Mouse (Mus musculus): ENCODE measurements around the gene Lmx1b.

Gene Lmx1b

DNA sequence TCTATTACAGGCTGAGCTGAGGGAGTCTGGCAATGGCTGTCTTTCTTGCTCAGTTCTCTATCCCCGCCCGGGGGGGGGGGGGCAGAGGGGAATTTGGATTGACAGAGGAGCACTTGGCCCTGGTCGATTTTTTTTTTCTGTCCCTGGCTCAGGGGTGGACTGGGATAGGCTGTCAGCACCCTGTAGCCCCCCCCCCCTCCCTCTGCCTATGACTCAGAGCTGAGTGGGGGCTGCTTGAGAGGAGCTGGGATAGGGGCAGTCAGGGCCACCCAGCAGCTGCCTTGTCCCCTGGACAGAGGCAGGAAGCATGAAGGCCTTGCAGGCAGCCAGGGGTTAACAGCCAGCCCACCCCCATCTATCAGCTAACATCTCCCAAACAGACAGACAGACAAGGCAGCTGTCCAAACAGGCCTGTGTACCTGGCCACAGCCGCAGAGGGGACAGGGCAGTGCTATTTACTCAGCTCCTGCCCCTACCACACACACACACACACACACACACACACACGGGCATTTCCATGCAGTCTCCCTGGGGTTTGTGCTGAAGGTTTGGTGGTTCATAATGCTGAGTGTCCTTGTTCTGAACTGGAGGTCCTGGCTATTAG is 57.8 kb downstream of the Lmx1b start:
- DNase-seq, result no peak

DNA sequence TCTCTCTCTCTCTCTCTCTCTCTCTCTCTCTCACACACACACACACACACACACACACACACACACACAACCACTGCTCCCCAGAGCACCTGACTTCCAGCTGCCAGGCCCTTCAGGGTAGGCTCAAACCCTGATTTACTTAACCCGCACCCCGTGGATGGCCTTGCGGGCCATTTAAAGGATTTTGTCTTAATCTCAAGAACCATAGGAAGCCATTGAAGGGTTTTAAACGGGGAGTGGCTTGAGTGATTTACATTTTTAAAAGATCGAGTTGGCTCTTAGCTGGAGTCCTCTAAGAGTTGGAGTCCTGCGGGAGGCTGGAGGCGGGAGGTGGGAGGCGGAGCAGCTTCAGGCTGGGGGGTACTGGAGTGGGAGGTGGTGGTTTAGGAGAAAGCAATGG is 58.4 kb downstream of the Lmx1b start:
- no peak for DNase-seq

DNA sequence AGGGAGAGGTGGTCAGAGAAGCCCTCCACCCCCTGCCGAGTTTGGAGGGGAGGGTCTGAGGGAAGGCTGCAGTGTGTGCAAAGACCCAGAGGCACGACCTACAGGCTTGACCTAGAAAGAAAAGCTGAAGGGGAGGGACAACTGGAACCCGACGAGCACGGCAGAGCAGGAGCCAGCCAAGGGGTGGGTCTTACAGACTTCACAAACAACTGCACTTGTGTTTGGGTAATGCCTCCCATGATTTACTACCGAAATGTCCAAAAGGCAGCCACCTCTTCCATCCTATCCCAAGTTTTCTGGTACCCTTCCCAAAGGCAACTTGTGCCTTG is 58.9 kb downstream of the Lmx1b start:
- DNase-seq, result no peak

DNA sequence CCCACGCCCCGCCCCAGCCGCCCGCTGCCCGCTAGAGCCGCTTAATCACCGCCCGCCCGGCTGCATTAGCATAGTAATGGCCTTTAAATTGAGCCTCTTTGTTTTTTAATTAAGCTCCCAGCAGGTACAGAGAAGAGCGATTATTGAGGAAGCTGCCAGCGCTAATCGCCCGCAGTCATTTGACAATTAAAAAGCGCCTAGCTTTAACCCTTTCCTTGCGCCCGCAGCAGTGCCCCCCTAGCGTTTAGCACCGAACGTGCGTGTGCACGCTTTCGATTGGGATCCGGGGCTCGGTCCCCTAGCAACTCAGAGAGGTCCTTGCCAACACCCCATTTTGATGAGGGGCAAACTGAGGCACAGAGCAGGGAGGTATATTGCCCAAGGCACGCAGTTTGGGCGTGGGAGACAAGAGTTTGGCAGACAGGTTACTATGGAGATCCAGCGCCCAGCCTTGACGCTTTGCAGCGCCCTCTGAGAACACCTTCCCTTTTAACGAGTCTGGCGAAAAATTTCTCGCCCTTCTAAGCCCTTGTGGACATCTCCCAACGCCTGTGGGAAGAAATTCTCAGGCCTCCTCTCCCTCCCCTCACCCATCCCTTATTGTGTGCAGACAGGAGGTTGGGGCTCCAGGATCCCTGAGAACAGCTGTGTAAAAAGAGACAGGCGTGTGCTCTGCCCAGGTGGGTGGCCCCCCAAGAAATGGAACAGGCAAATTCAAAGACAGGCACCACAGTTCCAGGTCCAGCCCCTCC is 59.4 kb downstream of the Lmx1b start:
- DNase-seq, result no peak

DNA sequence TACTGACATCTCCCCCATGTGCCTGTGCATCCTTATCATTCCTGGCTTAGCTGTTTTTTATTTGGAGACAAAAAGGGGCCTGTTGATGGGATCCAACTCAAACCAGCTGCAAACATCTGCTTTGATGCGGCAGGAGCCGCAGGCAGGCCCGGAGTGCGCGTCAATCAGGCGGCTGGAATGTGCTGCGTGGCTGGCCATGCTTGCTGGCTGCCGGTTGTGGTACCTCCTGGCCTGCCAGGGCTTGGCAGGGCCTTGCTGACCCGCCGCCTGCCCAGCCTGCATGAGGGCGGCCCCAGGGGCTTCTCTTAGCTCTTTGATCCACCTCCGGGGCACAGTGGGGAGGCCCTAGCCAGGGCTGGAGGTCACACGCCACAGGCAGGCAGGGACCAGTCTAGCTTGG is 64.9 kb downstream of the Lmx1b start:
- DNase-seq, result no peak

DNA sequence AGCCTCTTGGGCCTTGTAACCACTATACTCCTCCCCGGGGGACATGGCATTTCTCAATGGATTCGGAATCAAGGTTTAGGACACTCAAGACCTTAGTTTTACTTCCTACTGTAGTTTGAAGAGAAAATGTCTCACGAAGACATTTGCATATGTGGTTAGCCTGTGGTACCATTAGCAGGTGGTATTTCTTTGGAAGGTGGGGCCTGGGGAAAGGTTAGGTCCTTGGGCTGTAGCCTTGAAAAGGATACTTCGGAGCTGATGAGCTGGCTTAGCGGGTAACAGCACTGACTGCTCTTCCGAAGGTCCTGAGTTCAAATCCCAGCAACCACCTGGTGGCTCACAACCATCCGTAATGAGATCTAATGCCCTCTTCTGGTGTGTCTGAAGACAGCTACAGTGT is 67.2 kb downstream of the Lmx1b start:
- no peak for DNase-seq

DNA sequence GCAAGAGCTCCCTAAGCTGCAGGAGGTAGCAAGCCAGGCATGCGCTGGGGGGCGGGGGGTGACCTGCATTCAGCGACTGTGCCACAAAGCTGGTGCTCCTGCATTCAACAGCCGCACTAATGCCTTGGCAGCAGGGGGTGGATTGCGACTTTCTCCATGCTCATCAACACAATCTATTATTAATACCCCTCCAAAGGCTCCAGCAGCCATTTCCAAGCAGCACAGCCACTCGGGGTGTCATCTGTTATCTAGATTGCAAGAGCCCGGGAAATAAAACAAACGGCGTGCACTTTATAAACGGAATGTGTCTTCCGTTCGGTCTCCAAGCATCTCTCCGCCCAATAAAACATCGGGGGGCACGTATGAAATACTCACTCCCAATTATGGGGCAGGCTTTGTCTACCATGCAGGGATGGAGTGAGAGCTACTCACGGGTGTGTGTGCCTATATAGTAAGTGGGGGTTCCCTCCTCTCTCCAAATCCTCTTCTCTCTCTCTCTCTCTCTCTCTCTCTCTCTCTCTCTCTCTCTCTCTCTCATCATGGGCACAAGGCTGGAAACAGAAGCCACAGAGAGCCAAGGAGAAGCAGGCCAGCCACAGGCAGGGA is 69.0 kb downstream of the Lmx1b start:
- no peak for DNase-seq

DNA sequence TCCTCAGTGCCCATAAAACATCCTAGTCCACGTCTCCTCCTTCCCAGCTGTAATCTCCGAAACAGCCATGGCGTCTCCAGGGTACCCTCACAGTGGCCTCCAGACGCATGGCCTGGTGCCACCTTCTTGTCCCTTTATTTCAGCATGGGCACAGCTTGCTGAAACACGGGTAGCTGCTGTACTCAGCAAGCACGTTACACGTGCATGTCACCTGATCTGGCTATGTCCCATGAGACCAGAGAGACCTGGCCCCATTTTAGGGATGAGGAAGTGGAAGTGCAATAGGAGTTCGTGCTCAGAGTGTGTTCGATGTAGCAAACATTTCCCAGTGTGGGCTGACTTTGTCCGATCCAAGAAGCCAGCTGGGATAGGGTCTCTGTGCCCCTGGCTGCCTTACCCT is 70.6 kb downstream of the Lmx1b start:
- no peak for DNase-seq

DNA sequence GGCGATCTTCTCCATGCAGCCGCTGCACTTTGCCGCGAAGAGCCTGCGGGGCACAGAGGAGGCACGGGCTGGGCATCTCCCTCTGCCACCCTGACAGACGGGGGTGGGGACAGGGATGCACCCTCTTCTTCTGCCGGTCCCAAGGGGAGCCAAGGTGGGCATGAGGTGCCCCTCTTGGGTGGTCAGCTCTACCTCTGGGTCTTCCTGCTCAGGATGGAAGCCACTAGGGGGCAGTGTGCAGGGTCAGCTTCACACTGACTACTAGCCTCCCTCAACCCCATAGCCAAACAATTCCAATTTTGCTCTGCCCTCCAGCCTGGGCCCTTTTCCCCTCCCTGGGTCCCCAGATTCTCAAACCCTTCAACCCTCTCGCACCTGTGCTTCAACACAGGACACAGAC is 71.1 kb downstream of the Lmx1b start:
- no peak for DNase-seq

DNA sequence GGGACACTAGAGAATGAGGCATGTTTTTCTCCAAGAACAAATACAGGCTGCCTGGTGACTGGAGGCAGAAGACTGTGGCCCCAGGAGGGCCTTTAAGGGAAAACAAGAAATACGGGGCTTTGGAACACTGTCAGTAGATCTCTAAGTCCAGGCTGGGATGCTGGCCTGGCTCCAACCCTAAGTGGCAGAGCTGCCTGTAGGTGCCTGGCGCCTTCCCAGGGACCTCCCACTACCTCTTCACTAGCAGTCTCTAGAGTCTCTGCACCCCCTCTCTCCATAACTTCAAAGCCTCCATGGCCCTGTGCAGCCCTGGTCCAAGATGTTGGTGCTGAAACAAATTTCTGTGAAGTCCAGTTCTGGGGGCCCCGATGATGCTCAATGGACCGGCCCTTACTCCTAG is 74.4 kb downstream of the Lmx1b start:
- no peak for DNase-seq

DNA sequence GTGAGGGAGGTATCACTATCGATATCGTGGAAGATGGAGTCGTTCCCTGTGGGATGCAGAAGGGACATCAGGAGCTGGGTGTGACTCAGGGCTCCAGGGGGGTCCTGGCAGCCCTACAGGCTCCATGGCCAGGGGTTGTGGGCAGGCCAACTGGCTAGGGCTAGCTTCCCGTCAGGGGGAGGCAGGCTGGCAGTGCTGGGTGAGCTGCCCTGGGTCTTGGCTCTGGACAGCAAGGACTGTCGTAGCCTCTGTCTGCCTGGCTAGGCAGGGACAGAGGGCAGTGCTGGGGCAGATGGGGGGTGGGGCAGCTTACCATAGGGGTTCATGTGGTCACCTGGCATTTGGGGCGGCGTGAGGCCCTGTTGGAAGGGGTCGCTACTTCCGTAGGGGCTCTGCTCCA is 75.6 kb downstream of the Lmx1b start:
- no peak for DNase-seq

DNA sequence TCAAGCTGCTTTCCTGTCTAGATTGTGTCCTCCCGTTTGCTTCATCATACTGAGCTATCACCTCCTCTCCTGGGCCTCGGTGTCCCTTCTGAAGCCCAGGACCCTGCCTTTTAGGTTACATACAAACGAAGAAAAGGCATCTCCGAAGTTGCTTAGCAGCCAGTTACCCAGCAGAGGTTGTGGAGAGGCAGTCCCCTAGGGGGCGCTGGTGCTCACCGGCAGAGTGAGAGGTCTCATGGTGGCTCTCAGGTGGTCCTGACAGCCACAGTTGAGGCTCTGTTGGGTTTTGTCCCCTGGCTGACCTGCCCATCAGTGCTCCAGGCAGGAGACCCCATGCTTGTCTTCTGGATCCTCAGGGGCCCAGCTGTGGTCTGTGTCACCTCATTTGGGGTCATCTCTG is 80.6 kb downstream of the Lmx1b start:
- DNase-seq, result no peak

DNA sequence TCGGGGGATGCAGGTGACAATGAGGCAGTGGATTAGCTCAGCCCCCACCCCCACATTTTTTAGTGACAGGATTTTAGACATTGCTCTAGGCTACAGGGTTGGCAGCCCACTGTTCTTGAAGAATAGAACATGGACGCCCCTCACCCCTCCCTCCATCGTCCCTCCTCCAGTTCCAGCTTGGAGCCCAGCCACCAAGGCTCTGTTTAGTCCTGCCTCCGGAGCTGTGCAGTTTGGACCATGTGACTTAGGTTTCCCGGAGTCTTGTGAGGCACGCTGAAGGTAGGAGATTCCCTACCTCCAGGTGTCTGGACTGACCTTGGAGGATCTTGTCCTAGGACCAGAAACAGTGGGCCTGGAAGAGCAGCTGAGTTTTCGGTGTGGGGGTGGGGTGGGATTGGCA is 81.0 kb downstream of the Lmx1b start:
- DNase-seq, result no peak

DNA sequence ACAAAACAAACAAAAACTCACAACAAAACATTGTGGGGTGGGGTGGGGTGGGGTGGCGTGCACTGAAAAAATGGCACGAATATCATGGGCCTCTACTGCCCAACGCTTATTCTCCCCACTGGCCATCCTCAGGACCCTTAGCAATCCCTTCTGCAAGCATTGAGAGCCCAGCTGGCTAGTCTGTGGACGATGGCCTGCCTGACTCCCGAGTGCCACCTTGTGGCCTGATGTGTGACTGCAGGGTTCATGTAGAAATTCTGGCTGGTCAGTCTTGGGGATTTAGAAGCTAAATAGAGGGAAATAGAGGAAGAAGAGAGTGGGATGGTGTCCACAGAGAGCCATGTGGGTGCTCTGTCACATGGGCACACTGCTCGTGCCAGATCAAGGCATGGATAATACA is 82.1 kb downstream of the Lmx1b start:
- no peak for DNase-seq

DNA sequence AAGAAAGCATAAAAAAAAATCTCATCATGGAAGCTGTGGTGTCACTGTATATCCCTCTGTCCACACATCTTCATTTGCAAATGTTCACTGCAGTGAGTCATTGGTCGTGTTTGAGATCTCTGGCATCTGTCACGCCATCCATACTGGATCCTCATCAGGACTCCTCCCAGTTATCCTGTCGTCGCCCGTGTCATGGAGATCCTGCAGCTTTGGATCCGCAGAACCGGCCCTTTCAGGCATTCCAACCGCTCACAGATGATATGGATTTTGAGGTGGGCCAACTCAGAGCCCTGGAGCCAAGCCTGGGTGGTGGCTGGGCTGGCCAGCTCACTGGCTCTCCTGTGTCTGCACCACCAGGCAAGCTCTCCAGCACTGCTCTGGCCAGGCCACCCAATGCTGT is 84.7 kb downstream of the Lmx1b start:
- no peak for DNase-seq

DNA sequence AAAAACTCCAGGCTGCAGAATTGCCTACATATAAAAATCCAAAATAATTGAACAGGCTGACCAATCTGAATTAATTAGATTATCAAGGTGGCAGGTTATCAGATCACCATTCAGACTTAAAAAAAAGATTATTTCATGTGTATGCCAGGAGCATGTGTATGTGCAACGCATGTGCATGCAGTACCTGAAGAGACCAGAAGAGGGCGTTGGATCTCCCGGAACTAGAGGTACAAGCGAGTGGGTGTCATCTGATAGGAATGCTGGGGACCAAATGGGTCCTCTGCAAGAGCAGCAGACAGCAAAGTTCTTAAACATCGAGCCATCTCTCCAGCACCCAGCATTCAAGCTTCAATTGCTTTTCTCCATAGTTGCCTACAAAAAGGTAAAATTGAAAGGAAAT is 87.6 kb downstream of the Lmx1b start:
- no peak for DNase-seq

DNA sequence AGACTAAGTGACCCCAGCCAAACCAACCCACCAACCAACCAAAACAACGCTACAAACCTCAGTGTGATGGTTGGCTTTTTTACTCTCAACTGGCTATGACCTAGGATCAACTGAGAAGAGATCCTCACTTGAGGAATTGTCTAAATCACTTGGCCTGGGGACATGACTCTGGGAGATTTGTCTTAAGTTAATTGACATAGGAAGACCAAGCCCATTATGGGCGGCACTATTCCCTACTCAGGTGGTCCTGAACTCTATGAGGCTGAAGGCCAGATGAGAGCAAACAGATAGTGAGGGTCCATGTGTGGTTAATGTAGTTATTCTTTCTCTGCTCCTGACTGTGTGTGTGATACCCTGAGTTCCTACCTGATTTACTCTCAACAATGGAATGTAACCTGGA is 92.7 kb downstream of the Lmx1b start:
- DNase-seq, result no peak

DNA sequence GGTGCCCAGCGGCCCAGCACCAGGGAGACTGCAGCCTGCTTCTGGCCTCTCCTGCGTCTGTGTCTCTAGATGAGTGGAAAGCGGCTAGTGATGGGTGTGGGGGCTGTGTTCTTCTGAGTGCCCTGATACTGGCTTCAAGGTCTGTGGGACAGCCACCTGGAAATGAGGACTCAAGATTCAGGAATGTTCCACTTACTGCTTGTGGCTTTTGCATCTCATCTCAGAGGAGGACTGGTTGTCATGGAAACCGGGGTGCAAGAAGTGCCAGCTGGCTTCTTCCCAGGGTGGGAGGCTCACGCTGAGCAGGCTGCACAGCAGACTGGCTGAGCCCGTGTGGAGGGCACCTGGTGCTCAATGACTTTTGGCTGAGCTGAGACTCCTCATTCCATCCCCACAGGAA is 93.4 kb downstream of the Lmx1b start:
- DNase-seq, result no peak

DNA sequence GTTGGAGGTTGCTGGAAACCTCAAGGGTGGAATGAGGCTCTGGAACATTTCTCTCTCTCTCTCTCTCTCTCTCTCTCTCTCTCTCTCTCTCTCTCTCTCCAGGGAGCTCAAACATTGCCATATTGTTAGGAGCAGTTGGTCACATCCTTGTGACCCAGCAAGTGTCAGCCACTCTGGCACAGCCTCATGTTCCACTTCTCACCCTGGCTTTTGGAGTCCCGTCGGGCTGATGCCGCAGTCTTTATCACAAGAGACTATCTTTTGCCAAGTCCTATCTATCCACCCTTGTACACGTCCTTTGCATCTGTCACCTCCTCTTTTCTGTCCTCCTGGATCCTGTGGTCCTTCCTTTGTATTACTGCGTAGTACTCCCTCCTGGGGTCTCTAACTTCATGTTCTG is 94.3 kb downstream of the Lmx1b start:
- no peak for DNase-seq

DNA sequence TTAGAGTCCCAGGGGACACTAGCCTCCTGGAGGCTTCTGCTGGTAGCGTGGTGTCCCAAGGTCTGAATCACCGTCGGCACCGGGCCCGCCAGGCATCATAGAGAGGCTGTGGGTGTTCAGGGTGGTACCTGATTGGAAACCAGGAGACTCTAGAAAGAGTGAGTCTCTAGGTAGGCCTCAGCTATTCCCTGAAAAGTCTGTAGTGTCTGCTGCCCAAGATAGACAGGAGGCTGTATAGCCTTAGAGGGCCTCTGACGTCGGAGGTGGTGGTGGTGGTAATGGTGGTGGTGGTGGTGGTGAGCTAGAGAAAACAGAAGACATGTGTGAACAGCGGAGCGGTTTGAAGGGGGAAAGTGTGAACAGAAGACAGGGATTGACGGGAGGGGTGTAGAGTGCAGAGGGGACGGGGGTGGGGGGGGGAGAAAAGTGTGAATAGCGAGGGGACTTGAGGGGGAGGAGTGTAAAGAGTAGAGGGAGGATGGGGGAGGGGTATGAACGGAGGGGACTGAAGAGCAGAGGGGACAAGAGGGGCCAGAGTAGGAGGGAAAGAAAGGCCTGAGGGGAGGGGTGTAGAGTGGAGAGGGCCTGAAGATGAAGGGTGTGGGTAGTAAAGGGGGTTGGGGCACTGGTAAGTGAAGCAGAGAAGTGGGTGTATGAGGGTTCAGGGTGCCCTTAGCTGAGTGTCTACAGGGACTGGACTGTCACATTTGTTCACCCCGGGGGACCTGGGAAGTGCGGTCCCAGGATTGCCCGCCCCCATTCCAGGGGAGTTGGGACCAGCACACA is 95.3 kb downstream of the Lmx1b start:
- no peak for DNase-seq

DNA sequence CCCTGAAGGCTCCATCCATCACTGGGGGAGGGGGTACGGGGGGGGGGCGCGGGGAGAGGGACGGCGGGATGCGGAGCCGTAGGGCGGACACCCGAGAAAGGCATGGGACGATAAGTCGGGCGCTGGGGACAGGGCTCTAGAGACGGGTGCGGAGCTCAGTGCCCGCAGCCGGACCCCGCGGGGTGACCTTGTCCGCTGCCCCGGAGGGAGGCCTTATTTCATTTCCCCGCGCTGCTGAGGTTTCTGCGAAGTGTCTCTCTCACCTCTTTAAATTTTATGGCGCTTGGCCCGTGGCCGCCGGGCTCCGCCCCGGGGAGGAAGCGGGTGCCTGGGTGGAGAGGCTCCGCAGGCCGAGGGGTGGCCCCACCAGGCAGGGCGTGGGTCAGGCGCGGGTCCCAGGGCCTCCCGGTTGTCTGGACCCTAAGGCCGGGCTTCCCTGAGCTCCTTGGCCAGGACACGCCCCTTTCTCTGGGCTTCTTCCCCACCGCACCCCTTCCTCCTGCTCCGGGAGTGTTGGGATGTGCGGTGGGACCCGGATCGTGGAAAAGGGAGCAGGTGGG is 96.0 kb downstream of the Lmx1b start:
- DNase-seq, result no peak

DNA sequence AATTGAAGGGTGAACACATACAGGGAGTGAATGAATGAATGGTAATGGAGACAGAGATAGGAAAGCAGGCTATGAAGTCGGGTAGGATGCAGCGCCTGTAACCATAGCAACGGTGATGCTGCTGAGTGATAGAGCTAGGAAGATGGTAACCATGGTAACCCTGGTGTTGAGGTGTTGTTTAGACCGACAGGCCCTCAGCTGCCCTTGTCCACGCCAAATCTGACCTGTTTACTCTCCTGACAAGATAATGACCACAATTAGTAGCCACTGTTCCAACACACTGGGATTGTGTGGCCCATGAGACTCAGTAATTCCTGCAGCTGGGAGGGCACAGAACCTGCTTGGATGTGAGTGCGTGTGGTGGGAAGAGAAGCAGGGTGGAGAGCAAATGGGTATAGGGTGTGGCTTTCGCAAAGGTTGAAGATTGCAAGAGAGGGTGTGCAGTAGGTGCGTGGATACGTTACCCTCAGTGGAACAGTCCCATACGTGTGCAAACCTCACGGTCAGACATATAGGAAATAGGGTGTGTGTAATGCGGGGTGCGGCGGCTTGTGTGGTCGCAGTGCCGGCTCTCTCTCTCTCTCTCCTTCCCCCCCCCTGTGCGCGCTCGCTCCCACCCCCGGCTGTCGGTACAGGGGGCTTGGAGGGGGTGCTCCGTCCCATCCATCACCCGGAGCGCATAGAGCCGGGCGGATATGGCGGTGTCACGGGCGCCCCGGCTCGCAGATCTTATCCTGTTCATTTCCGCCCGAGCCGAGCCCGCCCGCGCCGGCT is 96.7 kb downstream of the Lmx1b start:
- DNase-seq, result no peak
